In genomic region chr16:91378991-91379390, GRCm38 (mm10) we compare ENCODE assay signal across 8 mouse cellular contexts. TPM values are rescaled to one million over a fixed set of nuclear protein-coding genes. Genes with fewer than 3 reads are reported as not detected.
DNase-seq lines count a peak whose midpoint lies in the region; ATAC-seq and TF ChIP-seq lines count a peak whose summit lies in the region.

No protein-coding gene starts in this region.

- H3K4me3 ChIP-seq in left cerebral cortex, adult 2 months, result no peak overlapping the region
- H3K4me3 ChIP-seq in forebrain, embryonic 10.5 days, result no peak overlapping the region
- H3K4me3 ChIP-seq in intestine, postnatal 0 days (ENCODE audit: low read depth, low read length), result no peak overlapping the region

- H3K4me2 ChIP-seq in intestine, postnatal 0 days (replicated peaks; ENCODE audit: low read depth), result no peak overlapping the region; the same call in 1 of the 2 replicates

- H3K4me1 ChIP-seq in forebrain, embryonic 10.5 days, result peaks cover 36% of the 10 kb centered on the region
- no peaks in the 10 kb centered on the region; the same call in 1 of the 2 replicates for H3K4me1 ChIP-seq in intestine, postnatal 0 days (replicated peaks; ENCODE audit: control insufficient read depth, insufficient read depth, low read length)

- intact Hi-C loops in left cerebral cortex, adult 2 months (cut with DNase I), result no loop called here

- no peaks in the 10 kb centered on the region for H3K27me3 ChIP-seq in forebrain, embryonic 10.5 days (ENCODE audit: poor library complexity, severe bottlenecking)
- no peaks in the 10 kb centered on the region for H3K27me3 ChIP-seq in intestine, postnatal 0 days (replicated peaks; ENCODE audit: control insufficient read depth, insufficient read depth, low read length)

- no peak for ATAC-seq in intestine, postnatal 0 days
- ATAC-seq in monocyte, adult 5-6 weeks (replicated peaks; ENCODE audit: insufficient number of reproducible peaks, low FRiP score, low TSS enrichment, poor library complexity, severe bottlenecking), result no peak
- ATAC-seq in erythroblast, adult 5-6 weeks (replicated peaks; ENCODE audit: low FRiP score, poor library complexity, severe bottlenecking), result no peak

- WGBS in forebrain, embryonic 10.5 days, result 31% methylated on average over 9 of the region's 9 CpGs
- WGBS in intestine, postnatal 0 days, result 33% methylated on average over 9 of the region's 9 CpGs

- TF ChIP-seq CTCF in left cerebral cortex, adult 2 months (IDR thresholded peaks at IDR 0.05), result no peak
- no peak for TF ChIP-seq CTCF in intestine, postnatal 0 days (IDR thresholded peaks at IDR 0.05; ENCODE audit: low read depth)

- no peak overlapping the region for H3K9ac ChIP-seq in intestine, postnatal 0 days (ENCODE audit: low read depth, low read length)

- peak overlapping the region; percentile 65 for H3K27ac ChIP-seq in left cerebral cortex, adult 2 months
- H3K27ac ChIP-seq in forebrain, embryonic 10.5 days, result peak overlapping the region; percentile 31
- peak overlapping the region; percentile 15 for H3K27ac ChIP-seq in intestine, postnatal 0 days (ENCODE audit: low read depth, low read length)

- H3K9me3 ChIP-seq in forebrain, embryonic 10.5 days, result no peaks in the 10 kb centered on the region
- no peaks in the 10 kb centered on the region for H3K9me3 ChIP-seq in intestine, postnatal 0 days (ENCODE audit: control insufficient read depth)

- DNase-seq in left cerebral cortex, adult 2 months (ENCODE audit: extremely low spot score in 1 of 2, low spot score in 2 of 2), result no peak
- no peak for DNase-seq in left cerebral cortex, adult 9 months (ENCODE audit: low spot score in 2 of 2)
- DNase-seq in forebrain, embryonic 10.5 days (ENCODE audit: extremely low spot score, low spot score), result no peak
- peak; percentile 87 for DNase-seq in retina, postnatal 1 day
- DNase-seq in cerebellum, postnatal 36 days, result no peak

- H3K36me3 ChIP-seq in forebrain, embryonic 10.5 days (replicated peaks), result peaks cover 36% of the 10 kb centered on the region
- H3K36me3 ChIP-seq in intestine, postnatal 0 days (ENCODE audit: control insufficient read depth, insufficient read depth), result 0 out of 2 replicates have a peak, but pooled peaks cover 2% of the 10 kb centered on the region

RNA-seq across cellular contexts. Expression of gene Ifnar2, which starts 6.4 kb away (rescaled TPM):
- total RNA-seq in left cerebral cortex, adult 2 months (2021), result 10 to 100 TPM; 20.2 to 20.3 TPM
- polyA plus RNA-seq in forebrain, embryonic 10.5 days (2016; fragmentation: Nextera tagmentation; extraction: Ambion mirVana), result 28.6 and 29.0 TPM in 2 replicates
- 68.4 and 75.5 TPM in 2 replicates for polyA plus RNA-seq in intestine, postnatal 0 days (2015; fragmentation: Nextera tagmentation; extraction: Ambion mirVana)
- 188 to 243 TPM (median 214 TPM) in 3 replicates for total RNA-seq in monocyte, adult 5-6 weeks (2017)
- 126 and 156 TPM in 2 replicates for total RNA-seq in erythroblast, adult 5-6 weeks (2015; ENCODE audit: low replicate concordance)
- total RNA-seq in erythroblast, adult 5-6 weeks (2017; ENCODE audit: low replicate concordance), result 132 and 164 TPM in 2 replicates

RNA-seq across cellular contexts. Expression of gene Gm21970, which starts 12.5 kb away (rescaled TPM):
- not detected for total RNA-seq in left cerebral cortex, adult 2 months (2021)
- polyA plus RNA-seq in forebrain, embryonic 10.5 days (2016; fragmentation: Nextera tagmentation; extraction: Ambion mirVana), result not detected in 2 replicates
- polyA plus RNA-seq in intestine, postnatal 0 days (2015; fragmentation: Nextera tagmentation; extraction: Ambion mirVana), result not detected in 2 replicates
- not detected in 3 replicates for total RNA-seq in monocyte, adult 5-6 weeks (2017)
- total RNA-seq in erythroblast, adult 5-6 weeks (2015; ENCODE audit: low replicate concordance), result 12.3 TPM in 1 of 2 replicates, not detected in the other
- total RNA-seq in erythroblast, adult 5-6 weeks (2017; ENCODE audit: low replicate concordance), result 7.8 TPM in 1 of 2 replicates, not detected in the other

RNA-seq across cellular contexts. Expression of gene Il10rb, which starts 27.0 kb away (rescaled TPM):
- total RNA-seq in left cerebral cortex, adult 2 months (2021), result 1 to 10 TPM; 8.5 to 9.1 TPM
- 4.7 and 5.8 TPM in 2 replicates for polyA plus RNA-seq in forebrain, embryonic 10.5 days (2016; fragmentation: Nextera tagmentation; extraction: Ambion mirVana)
- 123 and 124 TPM in 2 replicates for polyA plus RNA-seq in intestine, postnatal 0 days (2015; fragmentation: Nextera tagmentation; extraction: Ambion mirVana)
- 86.7 to 144 TPM (median 102 TPM) in 3 replicates for total RNA-seq in monocyte, adult 5-6 weeks (2017)
- 43.9 and 52.3 TPM in 2 replicates for total RNA-seq in erythroblast, adult 5-6 weeks (2015; ENCODE audit: low replicate concordance)
- total RNA-seq in erythroblast, adult 5-6 weeks (2017; ENCODE audit: low replicate concordance), result 39.4 and 48.8 TPM in 2 replicates

Comparison
In these comparisons a context has a peak if more than half of its experiments do, and no peak if none do; other contexts are left out.
1. H3K27ac ChIP-seq: peak in every context shown above with its lines; median percentile 65 in left cerebral cortex, adult 2 months; 31 in forebrain, embryonic 10.5 days; 15 in intestine, postnatal 0 days.